Mouse (Mus musculus): ENCODE data around the gene Ambp. TPM values are rescaled to one million over a fixed set of nuclear protein-coding genes. Genes with fewer than 3 reads are reported as not detected.

The Ambp gene
- polyA plus RNA-seq (2014; fragmentation: Illumina TruSeq; extraction: RNeasy Lipid Tissue Mini Kit (QIAGEN cat#74804); ENCODE audit: low read depth, low replicate concordance): 569 TPM

DNA sequence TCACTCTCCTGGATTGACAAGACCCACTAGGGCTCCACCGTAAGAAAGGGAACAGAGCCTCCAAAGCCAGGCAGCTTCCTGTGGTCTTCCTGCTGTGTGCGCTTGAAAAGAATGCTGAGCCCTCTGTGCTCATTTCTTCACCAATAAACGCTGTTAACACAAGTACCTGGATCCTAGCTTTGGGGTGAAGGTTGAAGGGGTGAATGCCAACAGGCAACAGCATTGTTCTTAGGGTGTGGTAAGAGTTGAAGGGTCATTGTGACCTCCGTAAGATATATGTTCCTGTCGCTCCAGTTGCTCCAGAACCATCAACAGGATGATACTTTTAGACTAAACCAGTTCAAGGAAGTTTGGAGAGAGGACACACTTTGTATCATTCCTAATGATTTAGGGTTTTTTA, at the start of gene Ambp:
Ambp (minus strand) TSS at position 101 of the 400 bp plus-strand sequence.

DNA sequence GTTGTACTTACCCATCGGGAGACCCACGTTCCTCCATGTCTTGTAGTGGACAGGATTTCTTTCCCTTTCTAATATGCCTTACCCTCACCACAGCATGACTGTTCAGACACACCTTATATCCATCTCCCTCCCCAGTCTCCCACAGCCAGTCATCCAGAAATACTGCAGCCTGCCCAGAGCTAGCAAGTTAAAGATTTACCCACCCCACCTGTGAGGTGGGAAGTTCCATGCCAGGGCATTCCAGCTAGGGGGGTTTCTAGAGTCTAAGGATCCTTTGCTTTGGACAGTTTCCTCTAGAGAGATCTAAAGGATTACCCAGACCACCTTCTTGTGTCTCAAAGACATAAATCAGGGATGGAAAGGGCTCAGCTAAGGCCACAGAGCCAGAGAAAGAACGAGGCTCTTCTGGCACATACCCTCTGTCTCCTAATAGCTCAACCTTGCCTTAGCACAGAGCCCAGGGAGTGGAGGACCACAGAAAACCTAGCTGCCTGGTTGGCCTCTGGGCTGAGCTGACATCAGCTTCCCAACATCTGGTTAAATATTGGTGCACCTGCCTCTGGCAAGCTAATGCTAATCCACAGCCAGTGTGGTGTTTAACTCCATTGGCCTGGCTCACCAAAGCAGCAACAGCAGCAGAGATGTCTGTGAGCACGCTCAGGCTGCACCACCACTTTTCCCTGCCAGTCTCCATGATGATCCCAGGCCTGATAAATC, 17.5 kb upstream of the Ambp start, which contains the start of gene Kif12:
Kif12 (minus strand) TSS at position 163 of the 717 bp plus-strand sequence.

Other genes with a start within 250 kb of the Ambp start
- 0.19 TPM for gene Zfp618, start 189.2 kb downstream of the Ambp start, polyA plus RNA-seq (2014; fragmentation: Illumina TruSeq; extraction: RNeasy Lipid Tissue Mini Kit (QIAGEN cat#74804); ENCODE audit: low read depth, low replicate concordance)
- not detected for gene Kif12, start 17.3 kb upstream of the Ambp start, polyA plus RNA-seq (2014; fragmentation: Illumina TruSeq; extraction: RNeasy Lipid Tissue Mini Kit (QIAGEN cat#74804); ENCODE audit: low read depth, low replicate concordance)
- 1.7 TPM for gene Col27a1, start 59.2 kb upstream of the Ambp start, polyA plus RNA-seq (2014; fragmentation: Illumina TruSeq; extraction: RNeasy Lipid Tissue Mini Kit (QIAGEN cat#74804); ENCODE audit: low read depth, low replicate concordance)
- 1,994 TPM for gene Orm1, start 189.8 kb upstream of the Ambp start, polyA plus RNA-seq (2014; fragmentation: Illumina TruSeq; extraction: RNeasy Lipid Tissue Mini Kit (QIAGEN cat#74804); ENCODE audit: low read depth, low replicate concordance)
- 44.5 TPM for gene Orm3, start 201.4 kb upstream of the Ambp start, polyA plus RNA-seq (2014; fragmentation: Illumina TruSeq; extraction: RNeasy Lipid Tissue Mini Kit (QIAGEN cat#74804); ENCODE audit: low read depth, low replicate concordance)
- 74.8 TPM for gene Orm2, start 207.7 kb upstream of the Ambp start, polyA plus RNA-seq (2014; fragmentation: Illumina TruSeq; extraction: RNeasy Lipid Tissue Mini Kit (QIAGEN cat#74804); ENCODE audit: low read depth, low replicate concordance)
- 0.05 TPM for gene Akna, start 248.6 kb upstream of the Ambp start, polyA plus RNA-seq (2014; fragmentation: Illumina TruSeq; extraction: RNeasy Lipid Tissue Mini Kit (QIAGEN cat#74804); ENCODE audit: low read depth, low replicate concordance)